Mouse (Mus musculus) stomach, embryonic 14.5 days (tissue): ENCODE measurements around the gene Rnf215. TPM values are rescaled to one million over a fixed set of nuclear protein-coding genes. Genes with fewer than 3 reads are reported as not detected.

ENCODE experiments used
- ATAC-seq: fragments of 200-750 bp; cut with Nextera tagmentation; 2 replicates; pipeline ENCODE4 v1.8.0; 2017; ENCODE audit warnings: low read depth, moderate TSS enrichment; ENCODE audit not compliant: insufficient number of reproducible peaks, insufficient read depth, low FRiP score
- H3K27ac ChIP-seq: fragments of 300-500 bp; sonication (generic); 2 replicates; pipeline ENCODE4 v1.5.1; 2014; ENCODE audit warnings: mild to moderate bottlenecking, low read length, moderate library complexity, mixed read lengths
- H3K27me3 ChIP-seq: fragments of 300-500 bp; sonication (generic); 2 replicates; pipeline ENCODE4 v1.6.1; 2014; ENCODE audit warnings: low read length, control low read depth, mixed read lengths; ENCODE audit not compliant: control insufficient read depth, insufficient read depth
- H3K36me3 ChIP-seq: fragments of 300-500 bp; sonication (generic); 2 replicates; pipeline ENCODE4 v1.6.1; 2014; ENCODE audit warnings: mild to moderate bottlenecking, control low read depth, low read length, moderate library complexity, mixed read lengths; ENCODE audit not compliant: control insufficient read depth, insufficient read depth
- H3K4me1 ChIP-seq: fragments of 300-500 bp; sonication (generic); 2 replicates; pipeline ENCODE4 v1.6.1; 2014; ENCODE audit warnings: low read length, control low read depth, mixed read lengths; ENCODE audit not compliant: control insufficient read depth, insufficient read depth
- H3K4me2 ChIP-seq: fragments of 300-500 bp; sonication (generic); replicated peaks from 2 replicates; pipeline ENCODE4 v1.6.1; 2014; ENCODE audit warnings: low read depth, low read length, control low read depth
- H3K4me3 ChIP-seq: fragments of 300-500 bp; sonication (generic); 2 replicates; pipeline ENCODE4 v1.5.1; 2014; ENCODE audit warnings: low read depth, low read length, control low read depth
- H3K9ac ChIP-seq: fragments of 300-500 bp; sonication (generic); replicated peaks from 2 replicates; pipeline ENCODE4 v1.6.1; 2014; ENCODE audit warnings: low read depth, mild to moderate bottlenecking, control low read depth, low read length, moderate library complexity, mixed read lengths
- H3K9me3 ChIP-seq: fragments of 300-500 bp; sonication (generic); 2 replicates; pipeline ENCODE4 v1.6.1; 2016; ENCODE audit warnings: low read depth, low read length, control low read depth; ENCODE audit not compliant: control insufficient read depth
- WGBS: fragments of 180-500 bp; shearing (Covaris S2); extraction: QIAGEN DNeasy Blood & Tissue Kit; methylation state at CpG from one replicate; pipeline ENCODE4 v1.1.7; 2014; 5-methylcytosine and 5-hydroxymethylcytosine counted together
- polyA plus RNA-seq: library from polyadenylated mRNA; unstranded; fragments of >200 nt; fragmentation: Nextera tagmentation; extraction: Ambion mirVana; gene quantifications from 2 replicates; pipeline ENCODE4 v1.2.1, GENCODE M21; 2014

Gene Rnf215
- polyA plus RNA-seq, 1 experiment from 2014 or later = 32.3 TPM

GRCm38 (mm10) chr11:4096054-4096984, 38.7 kb upstream of the Rnf215 start:
- H3K36me3 ChIP-seq = no peaks in the 10 kb centered on the region; the same call in 1 of the 2 replicates
- WGBS = 4% methylated on average over 45 of the region's 45 CpGs
- H3K27ac ChIP-seq = peak overlapping the region; percentile 89
- no peaks in the 10 kb centered on the region for H3K9me3 ChIP-seq
- peak overlapping the region; percentile 80 for H3K4me2 ChIP-seq
- peak overlapping the region; percentile 67 for H3K9ac ChIP-seq
- ATAC-seq = peak; percentile 92
- H3K4me3 ChIP-seq = peak overlapping the region; percentile 50
- no peaks in the 10 kb centered on the region for H3K27me3 ChIP-seq
- peaks cover 11% of the 10 kb centered on the region; the same call in 1 of the 2 replicates for H3K4me1 ChIP-seq

- ATAC-seq = no peak
- no peaks in the 10 kb centered on the region for H3K27me3 ChIP-seq
These were observed 37.8 kb upstream of the Rnf215 start for GRCm38 (mm10) chr11:4097091-4097621.

GRCm38 (mm10) chr11:4098120-4098519, 36.9 kb upstream of the Rnf215 start:
- Histone ChIP-seq H3K27ac (no peak overlapping the region), H3K4me2 (no peak overlapping the region), H3K36me3 (no peaks in the 10 kb centered on the region), H3K27me3 (no peaks in the 10 kb centered on the region), H3K9me3 (no peaks in the 10 kb centered on the region), H3K4me1 (peaks cover 11% of the 10 kb centered on the region; the same call in 1 of the 2 replicates), H3K4me3 (no peak overlapping the region), H3K9ac (no peak overlapping the region)
- WGBS = 65% methylated on average over 8 of the region's 8 CpGs
- no peak for ATAC-seq

More at GRCm38 (mm10) chr11:4097091-4097621, 37.8 kb upstream of the Rnf215 start:
- H3K4me3 ChIP-seq = peak overlapping the region; percentile 50
- no peaks in the 10 kb centered on the region for H3K9me3 ChIP-seq
- 32% methylated on average over 10 of the region's 10 CpGs for WGBS
- H3K4me2 ChIP-seq = peak overlapping the region; percentile 80
- H3K4me1 ChIP-seq = peaks cover 11% of the 10 kb centered on the region; the same call in 1 of the 2 replicates
- H3K36me3 ChIP-seq = no peaks in the 10 kb centered on the region
- H3K9ac ChIP-seq = peak overlapping the region; percentile 67
- peak overlapping the region; percentile 89 for H3K27ac ChIP-seq

GRCm38 (mm10) chr11:4098816-4099215, 36.2 kb upstream of the Rnf215 start:
- H3K4me3 ChIP-seq = no peak overlapping the region
- H3K36me3 ChIP-seq = no peaks in the 10 kb centered on the region
- H3K4me1 ChIP-seq = peaks cover 11% of the 10 kb centered on the region; the same call in 1 of the 2 replicates
- 76% methylated on average over 7 of the region's 7 CpGs for WGBS
- H3K27me3 ChIP-seq = no peaks in the 10 kb centered on the region
- no peak for ATAC-seq
- H3K9me3 ChIP-seq = no peaks in the 10 kb centered on the region
- no peak overlapping the region for H3K27ac ChIP-seq
- H3K9ac ChIP-seq = no peak overlapping the region
- H3K4me2 ChIP-seq = no peak overlapping the region

- 62% methylated on average over 3 of the region's 3 CpGs for WGBS
- Histone ChIP-seq H3K27me3 (no peaks in the 10 kb centered on the region), H3K27ac (no peak overlapping the region), H3K4me1 (peaks cover 11% of the 10 kb centered on the region; the same call in 1 of the 2 replicates), H3K4me3 (no peak overlapping the region), H3K9ac (no peak overlapping the region), H3K9me3 (no peaks in the 10 kb centered on the region), H3K4me2 (no peak overlapping the region), H3K36me3 (no peaks in the 10 kb centered on the region)
- ATAC-seq = no peak
These were observed 35.6 kb upstream of the Rnf215 start for GRCm38 (mm10) chr11:4099447-4099846.

GRCm38 (mm10) chr11:4101851-4102250, 33.2 kb upstream of the Rnf215 start:
- Histone ChIP-seq H3K4me3 (no peak overlapping the region), H3K9me3 (no peaks in the 10 kb centered on the region), H3K4me2 (no peak overlapping the region), H3K4me1 (peaks cover 5% of the 10 kb centered on the region; the same call in 1 of the 2 replicates), H3K9ac (no peak overlapping the region), H3K27ac (no peak overlapping the region), H3K36me3 (no peaks in the 10 kb centered on the region), H3K27me3 (no peaks in the 10 kb centered on the region)
- 76% methylated on average over 5 of the region's 5 CpGs for WGBS
- ATAC-seq = no peak

- Histone ChIP-seq H3K9me3 (no peaks in the 10 kb centered on the region), H3K4me2 (no peak overlapping the region), H3K9ac (no peak overlapping the region), H3K27me3 (no peaks in the 10 kb centered on the region), H3K4me1 (no peaks in the 10 kb centered on the region), H3K27ac (no peak overlapping the region), H3K4me3 (no peak overlapping the region), H3K36me3 (no peaks in the 10 kb centered on the region)
- WGBS = 58% methylated on average over 14 of the region's 14 CpGs
- no peak for ATAC-seq
These were observed 31.5 kb upstream of the Rnf215 start for GRCm38 (mm10) chr11:4103522-4103921.

GRCm38 (mm10) chr11:4104989-4105388, 30.0 kb upstream of the Rnf215 start:
- no peaks in the 10 kb centered on the region for H3K4me1 ChIP-seq
- H3K4me2 ChIP-seq = no peak overlapping the region
- no peak overlapping the region for H3K9ac ChIP-seq
- WGBS = 84% methylated on average over 5 of the region's 5 CpGs
- no peaks in the 10 kb centered on the region for H3K9me3 ChIP-seq
- ATAC-seq = no peak
- no peaks in the 10 kb centered on the region for H3K27me3 ChIP-seq
- H3K27ac ChIP-seq = no peak overlapping the region
- no peak overlapping the region for H3K4me3 ChIP-seq
- no peaks in the 10 kb centered on the region for H3K36me3 ChIP-seq
